Mouse (Mus musculus) hindbrain, embryonic 11.5 days (tissue): ENCODE measurements at regions not wholly inside any gene's neighbourhood (a gene's known extent, or its start where the extent isn't known, plus 50 kb on each side); places are given as distances from the start of the nearest gene placed in this dataset.

Experiments used
- ATAC-seq: fragments of 200-750 bp; cut with Nextera tagmentation; 2 replicates; pipeline ENCODE4 v1.8.0; 2017; ENCODE audit warnings: mild to moderate bottlenecking, moderate TSS enrichment, moderate library complexity; ENCODE audit not compliant: low FRiP score
- DNase-seq: peaks from one replicate; pipeline ENCODE4 v3.0.0-alpha.2; 2015; ENCODE audit warnings: low spot score
- H3K27ac ChIP-seq: fragments of 300-500 bp; sonication (generic); 2 replicates; pipeline ENCODE4 v1.5.1; 2014; ENCODE audit warnings: mild to moderate bottlenecking, low read depth, low read length
- H3K27me3 ChIP-seq: fragments of 300-500 bp; sonication (generic); 2 replicates; pipeline ENCODE4 v1.6.1; 2014; ENCODE audit warnings: mild to moderate bottlenecking, low read length, moderate library complexity, mixed read lengths; ENCODE audit not compliant: control insufficient read depth, insufficient read depth
- H3K36me3 ChIP-seq: fragments of 300-500 bp; sonication (generic); 2 replicates; pipeline ENCODE4 v1.6.1; 2014; ENCODE audit warnings: mild to moderate bottlenecking, low read length, moderate library complexity, mixed read lengths; ENCODE audit not compliant: control insufficient read depth, insufficient read depth
- H3K4me1 ChIP-seq: fragments of 300-500 bp; sonication (generic); replicated peaks from 2 replicates; pipeline ENCODE4 v1.6.1; 2014; ENCODE audit warnings: low read length, mixed read lengths; ENCODE audit not compliant: control insufficient read depth, insufficient read depth
- H3K4me2 ChIP-seq: fragments of 300-500 bp; sonication (generic); replicated peaks from 2 replicates; pipeline ENCODE4 v1.6.1; 2014; ENCODE audit warnings: mild to moderate bottlenecking, low read depth, low read length
- H3K4me3 ChIP-seq: fragments of 300-500 bp; sonication (generic); 2 replicates; pipeline ENCODE4 v1.5.1; 2014; ENCODE audit warnings: low read depth, low read length
- H3K9ac ChIP-seq: fragments of 300-500 bp; sonication (generic); 2 replicates; pipeline ENCODE4 v1.6.1; 2014; ENCODE audit warnings: low read depth, low read length
- H3K9me3 ChIP-seq: fragments of 300-500 bp; sonication (generic); 2 replicates; pipeline ENCODE4 v1.6.1; 2016; ENCODE audit warnings: low read length; ENCODE audit not compliant: control insufficient read depth
- WGBS: fragments of 180-500 bp; shearing (Covaris S2); extraction: QIAGEN DNeasy Blood & Tissue Kit; methylation state at CpG from one replicate; pipeline ENCODE4 v1.1.7; 2014; 5-methylcytosine and 5-hydroxymethylcytosine counted together

- H3K27me3 ChIP-seq = no peaks in the 10 kb centered on the region
- H3K9ac ChIP-seq = no peak overlapping the region
- DNase-seq (no peak), ATAC-seq (no peak)
- H3K27ac ChIP-seq = no peak overlapping the region
- no peaks in the 10 kb centered on the region for H3K36me3 ChIP-seq
- no peak overlapping the region for H3K4me2 ChIP-seq
- WGBS = 72% methylated on average over 9 of the region's 9 CpGs
- H3K4me3 ChIP-seq = no peak overlapping the region
- H3K4me1 ChIP-seq = no peaks in the 10 kb centered on the region
- H3K9me3 ChIP-seq = no peaks in the 10 kb centered on the region
These were observed 192.7 kb upstream of the Ctbp2 start for GRCm38 (mm10) chr7:133316701-133317475.

DNA sequence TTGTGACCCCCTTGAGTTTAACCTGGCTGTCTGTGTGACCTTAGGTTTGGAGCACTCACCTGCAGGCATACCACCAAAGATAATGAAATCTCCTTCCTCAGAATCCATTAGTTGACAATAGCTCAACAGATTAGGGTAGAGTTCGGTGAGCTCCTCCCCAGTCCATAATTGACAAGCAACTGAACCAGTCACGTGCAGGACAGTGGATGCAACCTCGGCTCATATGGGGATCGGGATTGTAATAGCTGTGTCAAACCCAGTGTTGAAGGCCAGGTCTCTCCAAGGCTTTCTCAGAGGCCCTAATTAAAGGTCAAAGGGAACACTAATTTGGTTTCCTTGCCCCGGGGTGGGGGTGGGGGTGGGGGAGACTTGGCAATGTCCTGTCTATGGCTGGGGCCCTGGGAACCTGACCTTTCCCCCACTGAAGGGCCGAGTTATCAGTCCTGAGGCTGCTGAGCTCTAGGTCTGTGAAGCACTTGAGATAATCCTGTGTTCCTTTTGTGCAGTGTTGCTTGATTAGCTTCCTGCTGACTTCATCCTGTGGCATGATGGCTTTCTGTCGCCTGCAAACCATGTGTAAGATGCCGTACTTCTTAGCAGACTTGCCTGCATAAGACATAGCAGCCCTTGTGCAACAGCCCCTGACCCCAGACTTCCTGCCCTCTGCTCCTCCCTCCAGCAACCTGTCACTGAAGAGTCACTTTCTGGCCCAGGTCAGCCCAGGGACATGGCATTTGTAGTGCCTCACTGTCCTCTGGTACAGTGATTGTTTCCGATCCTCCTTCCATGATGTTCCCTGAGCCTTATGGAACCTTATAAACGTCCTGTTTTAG is 191.3 kb upstream of the Ctbp2 start:
- Histone ChIP-seq H3K4me1 (no peaks in the 10 kb centered on the region), H3K9me3 (no peaks in the 10 kb centered on the region), H3K27me3 (no peaks in the 10 kb centered on the region), H3K27ac (no peak overlapping the region), H3K4me3 (no peak overlapping the region), H3K36me3 (no peaks in the 10 kb centered on the region), H3K4me2 (no peak overlapping the region), H3K9ac (no peak overlapping the region)
- ATAC-seq = no peak
- no peak for DNase-seq
- 53% methylated on average over 10 of the region's 10 CpGs for WGBS

- peak; percentile 10 for DNase-seq
These were observed 189.0 kb upstream of the Ctbp2 start for GRCm38 (mm10) chr7:133313115-133313514.

DNA sequence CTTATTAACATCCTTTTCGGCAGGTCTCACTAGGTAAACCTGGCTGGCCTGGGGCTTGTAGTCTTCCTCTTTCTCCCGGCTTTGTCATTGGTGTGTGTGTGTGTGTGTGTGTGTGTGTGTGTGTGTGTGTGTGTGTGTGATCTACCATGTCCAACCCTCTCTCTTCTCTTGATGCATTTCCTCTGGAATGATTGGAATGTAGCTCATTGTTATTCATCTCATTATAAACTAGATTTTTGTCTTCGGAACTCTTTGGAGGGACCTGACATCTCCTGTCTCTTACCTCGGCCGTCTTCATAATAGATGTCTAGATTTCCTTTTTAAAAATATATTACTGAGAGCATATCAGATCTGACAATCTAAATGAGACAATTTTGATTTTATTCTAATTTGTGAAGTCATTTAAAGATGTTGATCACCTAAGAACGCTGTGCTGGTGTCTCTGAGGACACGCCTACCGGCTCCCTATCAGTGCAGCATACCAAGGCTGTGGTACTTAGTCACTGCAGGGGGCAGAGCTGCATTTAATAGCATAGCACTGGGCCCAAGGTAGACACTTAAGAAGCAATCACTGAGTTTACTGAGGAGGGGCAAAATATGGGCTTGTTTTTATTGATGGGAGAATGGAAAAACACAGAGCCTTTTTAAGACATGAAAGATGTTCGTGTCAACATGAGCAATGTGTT is 187.1 kb upstream of the Ctbp2 start:
- no peak overlapping the region for H3K9ac ChIP-seq
- WGBS = 53% methylated on average over 9 of the region's 9 CpGs

More at GRCm38 (mm10) chr7:133313115-133313514, 189.0 kb upstream of the Ctbp2 start:
- no peak overlapping the region for H3K9ac ChIP-seq
- no peak overlapping the region for H3K4me2 ChIP-seq
- no peak overlapping the region for H3K4me3 ChIP-seq
- no peaks in the 10 kb centered on the region for H3K4me1 ChIP-seq
- no peak for ATAC-seq
- WGBS = 27% methylated on average over 5 of the region's 5 CpGs
- H3K27ac ChIP-seq = no peak overlapping the region
- no peaks in the 10 kb centered on the region for H3K27me3 ChIP-seq
- no peaks in the 10 kb centered on the region for H3K9me3 ChIP-seq
- H3K36me3 ChIP-seq = no peaks in the 10 kb centered on the region

DNA sequence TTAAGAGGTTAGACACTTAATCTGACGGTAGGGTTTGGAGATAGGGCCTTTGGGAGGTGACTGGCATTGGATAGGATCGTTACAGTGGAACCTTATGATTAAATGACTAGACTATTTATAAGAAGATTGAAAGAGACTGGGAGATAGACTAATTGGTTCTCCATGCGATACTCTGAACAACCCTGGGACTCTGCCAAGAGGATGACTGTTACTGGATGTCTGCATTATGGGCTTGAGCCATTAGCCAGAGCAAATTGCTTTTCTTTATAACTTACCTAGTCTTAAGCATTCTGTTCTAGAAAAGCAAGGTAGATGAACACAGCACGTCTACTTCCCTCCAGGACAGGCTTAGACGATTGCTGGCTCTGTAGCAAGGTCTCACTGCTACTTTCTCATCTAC is 180.3 kb upstream of the Ctbp2 start:
- Histone ChIP-seq H3K4me1 (no peaks in the 10 kb centered on the region), H3K4me2 (no peak overlapping the region), H3K4me3 (no peak overlapping the region), H3K36me3 (no peaks in the 10 kb centered on the region), H3K9ac (no peak overlapping the region), H3K27ac (no peak overlapping the region), H3K27me3 (no peaks in the 10 kb centered on the region), H3K9me3 (no peaks in the 10 kb centered on the region)
- 78% methylated on average over 5 of the region's 5 CpGs for whole genome bisulfite sequencing
- no peak for ATAC-seq
- no peak for DNase-seq

More for the DNA sequence above, 187.1 kb upstream of the Ctbp2 start:
- ATAC-seq (no peak), DNase-seq (no peak)
- Histone ChIP-seq H3K4me2 (no peak overlapping the region), H3K9me3 (no peaks in the 10 kb centered on the region), H3K27ac (no peak overlapping the region), H3K36me3 (no peaks in the 10 kb centered on the region), H3K27me3 (no peaks in the 10 kb centered on the region), H3K4me3 (no peak overlapping the region), H3K4me1 (no peaks in the 10 kb centered on the region)

- ATAC-seq (no peak), DNase-seq (no peak)
- H3K9me3 ChIP-seq = no peaks in the 10 kb centered on the region
- no peaks in the 10 kb centered on the region for H3K36me3 ChIP-seq
- WGBS = 86% methylated on average over 3 of the region's 3 CpGs
- no peak overlapping the region for H3K9ac ChIP-seq
- H3K27me3 ChIP-seq = no peaks in the 10 kb centered on the region
- H3K27ac ChIP-seq = no peak overlapping the region
- no peaks in the 10 kb centered on the region for H3K4me1 ChIP-seq
- no peak overlapping the region for H3K4me2 ChIP-seq
- H3K4me3 ChIP-seq = no peak overlapping the region
These were observed 166.3 kb upstream of the Ctbp2 start for GRCm38 (mm10) chr7:133290471-133290870.

- H3K4me2 ChIP-seq = no peak overlapping the region
- H3K4me1 ChIP-seq = no peaks in the 10 kb centered on the region
- ATAC-seq = no peak
- no peak overlapping the region for H3K27ac ChIP-seq
- H3K9me3 ChIP-seq = no peaks in the 10 kb centered on the region
- H3K4me3 ChIP-seq = no peak overlapping the region
- H3K36me3 ChIP-seq = no peaks in the 10 kb centered on the region
- H3K9ac ChIP-seq = no peak overlapping the region
- H3K27me3 ChIP-seq = no peaks in the 10 kb centered on the region
- 81% methylated on average over 3 of the region's 3 CpGs for WGBS
- no peak for DNase-seq
These were observed 164.1 kb upstream of the Ctbp2 start for GRCm38 (mm10) chr7:133288236-133288635.

DNA sequence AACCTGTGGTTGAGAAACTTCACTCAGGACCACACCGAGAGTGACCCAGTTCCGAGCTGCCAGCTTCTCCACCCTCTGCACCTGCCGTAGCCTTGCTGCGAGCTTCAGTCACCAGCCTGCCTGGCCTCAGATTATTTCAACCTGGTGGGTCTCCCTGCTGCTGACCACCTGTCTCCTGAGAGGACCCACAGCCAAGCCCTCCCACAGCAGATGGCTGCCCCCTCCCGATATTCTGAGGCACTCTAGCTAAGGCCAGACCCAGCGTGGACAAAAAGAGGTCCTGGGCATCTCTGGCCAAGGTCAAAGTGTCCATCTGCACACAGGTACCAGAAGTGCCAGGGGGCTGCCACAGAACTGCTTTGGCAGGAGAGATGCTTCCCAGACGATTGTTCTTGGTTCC is 162.7 kb upstream of the Ctbp2 start:
- no peak overlapping the region for H3K9ac ChIP-seq
- no peak for ATAC-seq
- no peak overlapping the region for H3K4me3 ChIP-seq

More for the DNA sequence above, 162.7 kb upstream of the Ctbp2 start:
- 90% methylated on average over 7 of the region's 7 CpGs for WGBS
- Histone ChIP-seq H3K4me2 (no peak overlapping the region), H3K27me3 (no peaks in the 10 kb centered on the region), H3K4me1 (no peaks in the 10 kb centered on the region), H3K9me3 (no peaks in the 10 kb centered on the region), H3K36me3 (no peaks in the 10 kb centered on the region), H3K27ac (no peak overlapping the region)
- DNase-seq = no peak
